Mouse (Mus musculus): ENCODE data around the gene Zbtb16. TPM values are rescaled to one million over a fixed set of nuclear protein-coding genes. Genes with fewer than 3 reads are reported as not detected.

Gene Zbtb16
- total and polyA plus RNA-seq, 3 experiments = 0.34 to 3.0 (median 0.90) TPM

GRCm38 (mm10) chr9:48804509-48804908, 31.5 kb downstream of the Zbtb16 start:
- dilution Hi-C loops (cut with MboI; ENCODE audit: extremely low pct_ligation_motif_present, extremely low pct_unique_long_range_greater_than_20kb, low sequenced_read_pairs) = no loop called here
- in situ Hi-C loops (cut with MboI; ENCODE audit: low pct_ligation_motif_present, low pct_unique_long_range_greater_than_20kb, low sequenced_read_pairs) = no loop called here
- Histone ChIP-seq H3K4me1 (ENCODE audit: control insufficient read depth in 1 of 2, insufficient read depth in 2 of 2) (peaks cover 2 to 5% of the 10 kb centered on the region in 2 experiments; a peak in 1 of 4 replicates), H3K36me3 (replicated peaks in 1 of 2; ENCODE audit: control insufficient read depth in 1 of 2, insufficient read depth in 1 of 2, low read length in 1 of 2) (peaks cover 0 to 6% of the 10 kb centered on the region in 2 experiments), H3K4me2 (ENCODE audit: insufficient read depth, low read depth, poor library complexity, severe bottlenecking) (no peak overlapping the region), H3K27ac (ENCODE audit: insufficient read depth, low read depth) (no peak overlapping the region), H3K79me2 (replicated peaks; ENCODE audit: control insufficient read depth, extremely low read depth, insufficient read depth, poor library complexity, severe bottlenecking) (no peaks in the 10 kb centered on the region), H3K27me3 (replicated peaks) (no peaks in the 10 kb centered on the region), H3K4me3 (replicated peaks in 1 of 3; ENCODE audit: low read depth in 2 of 3, low read length in 2 of 3, poor library complexity in 1 of 3) (no peak overlapping the region), H3K9ac (ENCODE audit: insufficient read depth, low read depth) (no peak overlapping the region), H3K9me3 (replicated peaks; ENCODE audit: low read length) (no peaks in the 10 kb centered on the region)
- no peak for DNase-seq (ENCODE audit: extremely low read depth)
- TF ChIP-seq POLR2A (IDR thresholded peaks at IDR 0.05; ENCODE audit: low read depth, low read length) (no peak), POLR2AphosphoS2 (IDR thresholded peaks at IDR 0.05; ENCODE audit: low read depth, low read length) (no peak), MAFK (IDR thresholded peaks at IDR 0.05; ENCODE audit: insufficient replicate concordance, low read length) (no peak), CHD1 (IDR thresholded peaks at IDR 0.05; ENCODE audit: low read depth, low read length) (no peak), CHD2 (IDR thresholded peaks at IDR 0.05; ENCODE audit: low read length) (no peak), KAT2A (IDR thresholded peaks at IDR 0.05; ENCODE audit: insufficient replicate concordance, low read length) (no peak), TCF12 (IDR thresholded peaks at IDR 0.05; ENCODE audit: low read depth, low read length) (no peak), USF1 (IDR thresholded peaks at IDR 0.05; ENCODE audit: low read depth, low read length) (no peak), ZNF384 (IDR thresholded peaks at IDR 0.05; ENCODE audit: low read depth, low read length) (no peak)

- H3K9ac ChIP-seq (ENCODE audit: insufficient read depth, low read depth) = no peak overlapping the region
- H3K4me1 ChIP-seq (ENCODE audit: control insufficient read depth in 1 of 2, insufficient read depth in 2 of 2) = peaks cover 2 to 5% of the 10 kb centered on the region in 2 experiments; a peak in 1 of 4 replicates
- no peaks in the 10 kb centered on the region for H3K9me3 ChIP-seq (replicated peaks; ENCODE audit: low read length)
- no peak overlapping the region for H3K4me2 ChIP-seq (ENCODE audit: insufficient read depth, low read depth, poor library complexity, severe bottlenecking)
- no peak overlapping the region for H3K4me3 ChIP-seq (replicated peaks in 1 of 3; ENCODE audit: low read depth in 2 of 3, low read length in 2 of 3, poor library complexity in 1 of 3)
- H3K79me2 ChIP-seq (replicated peaks; ENCODE audit: control insufficient read depth, extremely low read depth, insufficient read depth, poor library complexity, severe bottlenecking) = no peaks in the 10 kb centered on the region
- in situ Hi-C loops (cut with MboI; ENCODE audit: low pct_ligation_motif_present, low pct_unique_long_range_greater_than_20kb, low sequenced_read_pairs) (no loop called here), dilution Hi-C loops (cut with MboI; ENCODE audit: extremely low pct_ligation_motif_present, extremely low pct_unique_long_range_greater_than_20kb, low sequenced_read_pairs) (no loop called here)
- no peak overlapping the region for H3K27ac ChIP-seq (ENCODE audit: insufficient read depth, low read depth)
- TF ChIP-seq MEF2A (IDR thresholded peaks at IDR 0.05; ENCODE audit: borderline replicate concordance, low read depth, low read length) (no peak), MXI1 (IDR thresholded peaks at IDR 0.05; ENCODE audit: low read depth, low read length) (no peak), MAFK (IDR thresholded peaks at IDR 0.05; ENCODE audit: insufficient replicate concordance, low read length) (no peak), TBP (conservative IDR thresholded peaks at IDR 0.05; ENCODE audit: low read depth, low read length) (no peak), BHLHE40 (IDR thresholded peaks at IDR 0.05; ENCODE audit: low read depth, low read length) (no peak), MYC (IDR thresholded peaks at IDR 0.05; ENCODE audit: low read depth, low read length) (no peak), TCF12 (IDR thresholded peaks at IDR 0.05; ENCODE audit: low read depth, low read length) (no peak), CHD1 (IDR thresholded peaks at IDR 0.05; ENCODE audit: low read depth, low read length) (no peak), SMC3 (IDR thresholded peaks at IDR 0.05; ENCODE audit: low read depth, low read length) (no peak), ZC3H11A (IDR thresholded peaks at IDR 0.05; ENCODE audit: low read depth, low read length) (no peak), POLR2AphosphoS2 (IDR thresholded peaks at IDR 0.05; ENCODE audit: low read depth, low read length) (no peak), USF1 (IDR thresholded peaks at IDR 0.05; ENCODE audit: low read depth, low read length) (no peak), CTCF (conservative IDR thresholded peaks at IDR 0.05 in 1 of 2, IDR thresholded peaks at IDR 0.05 in 1 of 2; ENCODE audit: low read depth in 2 of 2, low read length in 2 of 2) (no peak), ETS1 (conservative IDR thresholded peaks at IDR 0.05; ENCODE audit: low read depth, low read length) (no peak), UBTF (IDR thresholded peaks at IDR 0.05; ENCODE audit: low read depth, low read length) (no peak), NRF1 (IDR thresholded peaks at IDR 0.05; ENCODE audit: low read depth, low read length) (no peak)
- peaks cover 0 to 5% of the 10 kb centered on the region in 2 experiments for H3K36me3 ChIP-seq (replicated peaks in 1 of 2; ENCODE audit: control insufficient read depth in 1 of 2, insufficient read depth in 1 of 2, low read length in 1 of 2)
- DNase-seq (ENCODE audit: extremely low read depth) = no peak
- no peaks in the 10 kb centered on the region for H3K27me3 ChIP-seq (replicated peaks)
Measured at GRCm38 (mm10) chr9:48803460-48804240, 32.4 kb downstream of the Zbtb16 start.
